Mouse (Mus musculus) ES-E14 (cell line): ENCODE measurements around the gene Coq4. TPM values are rescaled to one million over a fixed set of nuclear protein-coding genes. Genes with fewer than 3 reads are reported as not detected.

Experiments used
- DNase-seq: peaks from one replicate; pipeline ENCODE4 v3.0.0-alpha.2; 2013; ENCODE audit warnings: low read depth, low spot score
- H3K27ac ChIP-seq: 2 replicates; pipeline ENCODE4 v1.5.1; 2012; ENCODE audit warnings: low read depth, mild to moderate bottlenecking, low read length, moderate library complexity, mixed read lengths; ENCODE audit not compliant: poor library complexity, insufficient read depth, severe bottlenecking
- H3K36me3 ChIP-seq: 2 replicates; pipeline ENCODE4 v1.6.1; 2012; ENCODE audit warnings: mild to moderate bottlenecking, low read length, moderate library complexity, mixed read lengths; ENCODE audit not compliant: control insufficient read depth, poor library complexity, insufficient read depth, severe bottlenecking
- H3K4me1 ChIP-seq, 2 experiments: fragments of 150-350 bp in 1 of 2; sonication (generic) in 1 of 2; 2 replicates each; pipeline ENCODE4 v1.6.1; 2012; ENCODE audit warnings: low read length in 2 of 2, mild to moderate bottlenecking in 1 of 2, mixed read lengths in 1 of 2; ENCODE audit not compliant: control insufficient read depth in 2 of 2, insufficient read depth in 2 of 2, poor library complexity in 1 of 2
- H3K4me3 ChIP-seq, 2 experiments: fragments of 150-350 bp in 1 of 2; sonication (generic) in 1 of 2; 2 replicates each; pipeline ENCODE4 v1.5.1; 2012; ENCODE audit warnings: low read length in 2 of 2, low read depth in 1 of 2, mild to moderate bottlenecking in 1 of 2, mixed read lengths in 1 of 2; ENCODE audit not compliant: insufficient read depth in 1 of 2, poor library complexity in 1 of 2, severe bottlenecking in 1 of 2
- H3K9ac ChIP-seq: 2 replicates; pipeline ENCODE4 v1.6.1; 2012; ENCODE audit warnings: low read depth, mild to moderate bottlenecking, low read length, mixed read lengths; ENCODE audit not compliant: poor library complexity, insufficient read depth, severe bottlenecking
- H3K9me3 ChIP-seq: fragments of 150-350 bp; sonication (generic); 2 replicates; pipeline ENCODE4 v1.6.1; 2012; ENCODE audit warnings: low read depth, mild to moderate bottlenecking, low read length; ENCODE audit not compliant: control insufficient read depth, insufficient read depth
- CHD2 ChIP-seq: IDR thresholded peaks from 2 replicates; pipeline ENCODE4 v1.6.1; 2014; ENCODE audit warnings: mild to moderate bottlenecking, low read depth, low read length, inconsistent platforms
- HCFC1 ChIP-seq: IDR thresholded peaks from 2 replicates; pipeline ENCODE4 v1.6.1; 2012; ENCODE audit warnings: low read length, inconsistent platforms, borderline replicate concordance; ENCODE audit not compliant: insufficient read depth
- MAFK ChIP-seq: IDR thresholded peaks from 2 replicates; pipeline ENCODE4 v1.6.1; 2014; ENCODE audit warnings: mild to moderate bottlenecking, low read depth, low read length, inconsistent platforms; ENCODE audit not compliant: insufficient read depth
- ZC3H11A ChIP-seq: IDR thresholded peaks from 2 replicates; pipeline ENCODE4 v1.6.1; 2012; ENCODE audit warnings: low read depth, mild to moderate bottlenecking, inconsistent platforms, low read length, borderline replicate concordance
- ZNF384 ChIP-seq: IDR thresholded peaks from 2 replicates; pipeline ENCODE4 v1.6.1; 2012; ENCODE audit warnings: low read depth, low read length, inconsistent platforms
- in situ Hi-C, 2 experiments: fragments of 600-800 bp; cut with MboI; formaldehyde crosslinking; loops; one replicate each; pipeline ENCODE4 v1.15.1; 2025; ENCODE audit warnings: low sequenced_read_pairs in 2 of 2, inconsistent platforms in 1 of 2; ENCODE audit not compliant: unreplicated experiment in 2 of 2
- total RNA-seq: library from RNA; depleted of rRNA; stranded (reverse); fragments of 300-350 nt; gene quantifications from 2 replicates; pipeline ENCODE4 v1.2.3, GENCODE M21; 2012

Gene Coq4
- total RNA-seq, 1 experiment, result 18.3 TPM

GRCm38 (mm10) chr2:29827709-29828024 lies 40.4 kb downstream of the Coq4 start:
- H3K27ac ChIP-seq, result peak overlapping the region; percentile 65
- DNase-seq, result no peak
- in situ Hi-C loops, result no loop called here
- H3K4me1 ChIP-seq, result peaks cover 0 to 3% of the 10 kb centered on the region in 2 experiments; a peak in 2 of 4 replicates
- peak overlapping the region; percentile 93 for H3K9ac ChIP-seq
- no peaks in the 10 kb centered on the region for H3K9me3 ChIP-seq
- TF ChIP-seq CHD2, result no peak
- TF ChIP-seq ZC3H11A, result no peak
- no peak for TF ChIP-seq HCFC1
- no peak for TF ChIP-seq MAFK
- TF ChIP-seq ZNF384, result no peak
- peaks cover 2% of the 10 kb centered on the region for H3K36me3 ChIP-seq
- H3K4me3 ChIP-seq, result peak overlapping the region; percentile 87 to 88

DNA sequence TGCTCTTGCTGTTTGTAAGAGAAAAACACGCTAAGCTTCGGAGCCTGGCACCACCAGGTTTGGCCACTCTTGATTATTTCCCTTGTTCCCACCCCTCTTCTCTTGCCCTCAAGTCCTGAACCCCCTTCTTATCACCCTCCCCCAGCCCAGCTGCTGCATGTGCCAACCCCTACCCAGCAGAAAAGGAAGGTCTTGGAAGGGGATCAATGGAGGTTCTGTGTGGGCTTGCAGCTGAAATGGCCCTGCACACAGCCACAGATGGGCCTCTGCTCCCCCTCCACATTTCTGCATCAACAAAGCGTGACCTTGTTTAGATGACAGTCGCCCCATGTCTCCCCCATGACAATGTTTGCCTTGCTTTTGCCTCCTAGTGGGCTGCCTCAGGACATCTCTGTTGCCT lies 43.8 kb downstream of the Coq4 start:
- TF ChIP-seq MAFK (no peak), ZNF384 (no peak), HCFC1 (no peak), ZC3H11A (no peak), CHD2 (no peak)
- Histone ChIP-seq H3K27ac (no peak overlapping the region), H3K9ac (no peak overlapping the region), H3K36me3 (peaks cover 2% of the 10 kb centered on the region), H3K4me1 (peaks cover 1 to 13% of the 10 kb centered on the region in 2 experiments; a peak in 2 of 4 replicates), H3K9me3 (no peaks in the 10 kb centered on the region), H3K4me3 (no peak overlapping the region)
- DNase-seq, result no peak
- in situ Hi-C loops, result no loop called here

DNA sequence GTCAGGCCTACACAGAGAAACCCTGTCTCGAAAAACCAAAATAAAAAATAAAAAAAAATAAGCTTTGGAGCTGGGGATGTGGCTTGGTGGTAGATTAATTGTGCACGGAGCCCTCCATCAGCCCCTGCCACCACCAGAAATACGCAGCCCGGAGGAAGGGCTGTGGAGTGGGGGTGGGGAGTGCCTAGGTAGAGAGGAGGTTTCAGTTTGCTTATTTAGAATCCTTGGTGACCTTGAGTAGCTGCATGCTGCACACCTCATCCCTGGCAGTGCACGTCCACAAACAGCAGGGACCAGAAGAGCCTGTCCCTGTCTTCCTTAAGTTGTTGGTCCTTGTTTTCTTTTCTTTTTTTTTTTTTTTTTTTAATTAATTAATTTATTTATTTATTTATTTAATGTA lies 46.5 kb downstream of the Coq4 start:
- TF ChIP-seq CHD2 (no peak), ZNF384 (no peak), MAFK (no peak), ZC3H11A (no peak), HCFC1 (no peak)
- Histone ChIP-seq H3K36me3 (peaks cover 8% of the 10 kb centered on the region), H3K9me3 (no peaks in the 10 kb centered on the region), H3K27ac (peak overlapping the region; percentile 23; the same call in 1 of the 2 replicates), H3K9ac (peak overlapping the region; percentile 23; the same call in 1 of the 2 replicates), H3K4me1 (peaks cover 6 to 17% of the 10 kb centered on the region in 2 experiments; a peak in 2 of 4 replicates), H3K4me3 (no peak overlapping the region)
- in situ Hi-C loops, result no loop called here
- DNase-seq, result no peak

DNA sequence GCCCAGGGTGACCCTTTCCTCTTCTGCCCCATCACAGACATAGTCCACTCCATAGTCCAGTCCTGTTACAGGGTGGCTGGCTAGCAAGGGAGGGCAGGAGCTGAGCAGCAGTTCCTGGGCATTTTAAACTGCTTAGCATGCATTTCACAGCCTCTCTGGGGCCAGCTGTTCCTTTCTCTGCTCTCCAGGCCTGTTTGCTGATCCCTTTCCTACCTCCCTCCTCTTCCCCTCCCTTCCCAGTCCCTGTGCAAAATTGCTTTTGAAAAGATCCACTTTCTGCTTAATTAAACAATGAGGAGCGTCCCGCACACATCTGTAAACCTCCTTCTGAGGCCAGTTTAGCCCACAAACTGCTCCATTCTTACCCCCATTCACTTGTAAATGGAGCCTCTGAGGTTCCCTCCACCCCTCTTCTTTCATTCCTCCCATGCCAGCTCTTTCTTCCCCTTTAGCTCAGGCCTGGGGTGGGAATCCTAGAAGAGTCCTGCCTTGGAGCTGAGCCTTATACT lies 48.2 kb downstream of the Coq4 start:
- H3K4me3 ChIP-seq, result 0 out of 4 replicates have a peak overlapping the region, but pooled peaks of 1 of the 2 experiments have one; percentile 20
- peak; percentile 85 for DNase-seq
- no peaks in the 10 kb centered on the region for H3K9me3 ChIP-seq
- H3K36me3 ChIP-seq, result peaks cover 17% of the 10 kb centered on the region
- in situ Hi-C loops, result no loop called here
- peak overlapping the region; percentile 41; the same call in 1 of the 2 replicates for H3K9ac ChIP-seq
- H3K4me1 ChIP-seq, result peaks cover 6 to 27% of the 10 kb centered on the region in 2 experiments; a peak in 2 of 4 replicates
- no peak for TF ChIP-seq HCFC1
- TF ChIP-seq MAFK, result peak; percentile 93
- peak overlapping the region; percentile 92 for H3K27ac ChIP-seq

DNA sequence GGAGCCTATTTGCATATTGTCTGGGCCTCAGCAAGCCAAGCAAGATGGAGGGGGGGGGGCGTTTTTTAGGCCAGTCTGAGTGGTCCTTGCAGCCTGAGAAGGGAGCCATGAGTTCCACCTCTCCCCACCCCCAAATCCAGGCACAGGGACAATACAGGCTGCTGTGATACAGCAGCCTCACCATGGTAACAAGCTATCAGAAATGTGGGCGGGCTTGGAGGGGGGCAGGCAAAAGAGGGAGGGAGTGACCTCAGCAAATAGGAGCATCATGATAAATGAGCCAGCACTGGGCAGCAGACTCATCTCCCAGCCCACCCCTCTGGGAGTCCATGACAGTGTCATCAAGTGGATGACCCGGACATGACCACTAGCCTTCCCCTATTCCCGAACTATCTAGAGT lies 52.2 kb downstream of the Coq4 start:
- H3K4me3 ChIP-seq, result no peak overlapping the region
- in situ Hi-C loops, result no loop called here
- H3K9me3 ChIP-seq, result no peaks in the 10 kb centered on the region
- TF ChIP-seq HCFC1 (no peak), CHD2 (no peak), ZNF384 (no peak), MAFK (no peak), ZC3H11A (no peak)
- H3K9ac ChIP-seq, result no peak overlapping the region
- H3K27ac ChIP-seq, result no peak overlapping the region
- peaks cover 33% of the 10 kb centered on the region for H3K36me3 ChIP-seq
- H3K4me1 ChIP-seq, result peaks cover 6 to 27% of the 10 kb centered on the region in 2 experiments; a peak in 2 of 4 replicates
- no peak for DNase-seq
